Mouse (Mus musculus) ES-E14 (cell line): ENCODE data around the gene Apoa2. TPM values are rescaled to one million over a fixed set of nuclear protein-coding genes. Genes with fewer than 3 reads are reported as not detected.
A peak's percentile ranks its signal among the peaks of the same experiment; 100 is the strongest.

ENCODE experiments used
- DNase-seq: peaks from one replicate; pipeline ENCODE4 v3.0.0-alpha.2; 2013; ENCODE audit warnings: low read depth, low spot score
- H3K27ac ChIP-seq: 2 replicates; pipeline ENCODE4 v1.5.1; 2012; ENCODE audit warnings: low read depth, mild to moderate bottlenecking, low read length, moderate library complexity, mixed read lengths; ENCODE audit not compliant: poor library complexity, insufficient read depth, severe bottlenecking
- H3K36me3 ChIP-seq: 2 replicates; pipeline ENCODE4 v1.6.1; 2012; ENCODE audit warnings: mild to moderate bottlenecking, low read length, moderate library complexity, mixed read lengths; ENCODE audit not compliant: control insufficient read depth, poor library complexity, insufficient read depth, severe bottlenecking
- H3K4me1 ChIP-seq, 2 experiments: fragments of 150-350 bp in 1 of 2; sonication (generic) in 1 of 2; 2 replicates each; pipeline ENCODE4 v1.6.1; 2012; ENCODE audit warnings: low read length in 2 of 2, mild to moderate bottlenecking in 1 of 2, mixed read lengths in 1 of 2; ENCODE audit not compliant: control insufficient read depth in 2 of 2, insufficient read depth in 2 of 2, poor library complexity in 1 of 2
- H3K4me3 ChIP-seq, 2 experiments: fragments of 150-350 bp in 1 of 2; sonication (generic) in 1 of 2; 2 replicates each; pipeline ENCODE4 v1.5.1; 2012; ENCODE audit warnings: low read length in 2 of 2, low read depth in 1 of 2, mild to moderate bottlenecking in 1 of 2, mixed read lengths in 1 of 2; ENCODE audit not compliant: insufficient read depth in 1 of 2, poor library complexity in 1 of 2, severe bottlenecking in 1 of 2
- H3K9ac ChIP-seq: 2 replicates; pipeline ENCODE4 v1.6.1; 2012; ENCODE audit warnings: low read depth, mild to moderate bottlenecking, low read length, mixed read lengths; ENCODE audit not compliant: poor library complexity, insufficient read depth, severe bottlenecking
- H3K9me3 ChIP-seq: fragments of 150-350 bp; sonication (generic); 2 replicates; pipeline ENCODE4 v1.6.1; 2012; ENCODE audit warnings: low read depth, mild to moderate bottlenecking, low read length; ENCODE audit not compliant: control insufficient read depth, insufficient read depth
- CHD2 ChIP-seq: IDR thresholded peaks from 2 replicates; pipeline ENCODE4 v1.6.1; 2014; ENCODE audit warnings: mild to moderate bottlenecking, low read depth, low read length, inconsistent platforms
- HCFC1 ChIP-seq: IDR thresholded peaks from 2 replicates; pipeline ENCODE4 v1.6.1; 2012; ENCODE audit warnings: low read length, inconsistent platforms, borderline replicate concordance; ENCODE audit not compliant: insufficient read depth
- MAFK ChIP-seq: IDR thresholded peaks from 2 replicates; pipeline ENCODE4 v1.6.1; 2014; ENCODE audit warnings: mild to moderate bottlenecking, low read depth, low read length, inconsistent platforms; ENCODE audit not compliant: insufficient read depth
- ZC3H11A ChIP-seq: IDR thresholded peaks from 2 replicates; pipeline ENCODE4 v1.6.1; 2012; ENCODE audit warnings: low read depth, mild to moderate bottlenecking, inconsistent platforms, low read length, borderline replicate concordance
- ZNF384 ChIP-seq: IDR thresholded peaks from 2 replicates; pipeline ENCODE4 v1.6.1; 2012; ENCODE audit warnings: low read depth, low read length, inconsistent platforms
- in situ Hi-C, 2 experiments: fragments of 600-800 bp; cut with MboI; formaldehyde crosslinking; loops; one replicate each; pipeline ENCODE4 v1.15.1; 2025; ENCODE audit warnings: low sequenced_read_pairs in 2 of 2, inconsistent platforms in 1 of 2; ENCODE audit not compliant: unreplicated experiment in 2 of 2
- total RNA-seq: library from RNA; depleted of rRNA; stranded (reverse); fragments of 300-350 nt; gene quantifications from 2 replicates; pipeline ENCODE4 v1.2.3, GENCODE M21; 2012

Apoa2 gene
- total RNA-seq, 1 experiment: 0.98 TPM

GRCm38 (mm10) chr1:171247453-171247841 lies 22.6 kb downstream of the Apoa2 start:
- Histone ChIP-seq H3K9ac (peak overlapping the region; percentile 71; the same call in 1 of the 2 replicates), H3K4me1 (peaks cover 5 to 23% of the 10 kb centered on the region in 2 experiments; a peak in 3 of 4 replicates), H3K27ac (peak overlapping the region; percentile 71; the same call in 1 of the 2 replicates), H3K9me3 (no peaks in the 10 kb centered on the region), H3K4me3 (peak overlapping the region; percentile 85 to 95), H3K36me3 (0 out of 2 replicates have a peak, but pooled peaks cover 2% of the 10 kb centered on the region)
- in situ Hi-C loops: loop anchor here (10.0 to 25.0 kb wide), 2 partner anchors 133 to 360 kb away; partner anchors contain the start of genes Cfap126 (in 1 of the 2), Dusp12 (in 1 of the 2) and Gm26620 (in 1 of the 2)
- DNase-seq: no peak
- TF ChIP-seq ZNF384 (no peak), MAFK (no peak), CHD2 (no peak), HCFC1 (no peak), ZC3H11A (no peak)

GRCm38 (mm10) chr1:171247916-171248315 lies 23.1 kb downstream of the Apoa2 start:
- no peak for DNase-seq
- Histone ChIP-seq H3K27ac (peak overlapping the region; percentile 6; the same call in 1 of the 2 replicates), H3K9ac (peak overlapping the region; percentile 71; the same call in 1 of the 2 replicates), H3K9me3 (no peaks in the 10 kb centered on the region), H3K4me3 (peak overlapping the region; percentile 85 to 95; a peak in 3 of 4 replicates), H3K4me1 (peaks cover 5 to 24% of the 10 kb centered on the region in 2 experiments; a peak in 3 of 4 replicates), H3K36me3 (0 out of 2 replicates have a peak, but pooled peaks cover 2% of the 10 kb centered on the region)
- TF ChIP-seq HCFC1 (no peak), ZNF384 (no peak), CHD2 (no peak), MAFK (no peak), ZC3H11A (no peak)
- in situ Hi-C loops: loop anchor here (10.0 to 25.0 kb wide), 2 partner anchors 133 to 361 kb away; partner anchors contain the start of genes Cfap126 (in 1 of the 2), Dusp12 (in 1 of the 2) and Gm26620 (in 1 of the 2)

GRCm38 (mm10) chr1:171248386-171249226 lies 23.8 kb downstream of the Apoa2 start:
- no peak for DNase-seq
- H3K9me3 ChIP-seq: no peaks in the 10 kb centered on the region
- H3K4me1 ChIP-seq: peaks cover 5 to 26% of the 10 kb centered on the region in 2 experiments; a peak in 3 of 4 replicates
- H3K4me3 ChIP-seq: 0 out of 4 replicates have a peak overlapping the region, but pooled peaks of 1 of the 2 experiments have one; percentile 3
- 0 out of 2 replicates have a peak, but pooled peaks cover under 1% of the 10 kb centered on the region for H3K36me3 ChIP-seq
- no peak overlapping the region for H3K27ac ChIP-seq
- TF ChIP-seq ZNF384 (no peak), MAFK (no peak), ZC3H11A (no peak), HCFC1 (no peak), CHD2 (no peak)
- H3K9ac ChIP-seq: no peak overlapping the region
- in situ Hi-C loops: loop anchor here (10.0 to 25.0 kb wide), 2 partner anchors 134 to 361 kb away; partner anchors contain the start of genes Cfap126 (in 1 of the 2), Dusp12 (in 1 of the 2) and Gm26620 (in 1 of the 2)

- Histone ChIP-seq H3K4me3 (peak within 1 kb of the TSS; percentile 39 to 61), H3K27ac (no peak within 1 kb of the TSS), H3K4me1 (peaks cover 5 to 26% of the 10 kb centered on the region in 2 experiments; a peak in 3 of 4 replicates), H3K9ac (0 out of 2 replicates have a peak within 1 kb of the TSS, but pooled peaks have one; percentile 7), H3K9me3 (no peaks in the 10 kb centered on the region), H3K36me3 (no peaks in the 10 kb centered on the region)
- DNase-seq: no peak
- TF ChIP-seq CHD2: no peak
- no peak for TF ChIP-seq ZNF384
- TF ChIP-seq ZC3H11A: no peak
- no peak for TF ChIP-seq MAFK
- TF ChIP-seq HCFC1: no peak
- in situ Hi-C loops: loop anchor here (10.0 to 25.0 kb wide), 2 partner anchors 135 to 363 kb away; partner anchors contain the start of genes Cfap126 (in 1 of the 2), Dusp12 (in 1 of the 2) and Gm26620 (in 1 of the 2)
Observed at GRCm38 (mm10) chr1:171249913-171250600, 25.2 kb downstream of the Apoa2 start, which contains the start of gene Adamts4. Adamts4 (plus strand) TSS chr1:171250421.
